Mouse (Mus musculus): Measurements from ENCODE around the gene Plek.

- TF ChIP-seq CTCF (IDR thresholded peaks at IDR 0.05) (no peak), EP300 (IDR thresholded peaks at IDR 0.05; ENCODE audit: insufficient read depth, low read depth, low read length) (no peak), POLR2A (IDR thresholded peaks at IDR 0.05; ENCODE audit: insufficient read depth, low read depth, low read length) (no peak)
These were observed 73.9 kb downstream of the Plek start for GRCm38 (mm10) chr11:16978161-16978707.
